Mouse (Mus musculus) erythroid progenitor cell, adult 5-6 weeks (primary cell): ENCODE measurements around the gene 2410137M14Rik. TPM values are rescaled to one million over a fixed set of nuclear protein-coding genes. Genes with fewer than 3 reads are reported as not detected.
"Not testable (repeated sequence)": the region's sequence is repeated elsewhere in the genome, so short reads cannot be mapped to it uniquely, and the experiment has no call there.

Source experiments
- ATAC-seq: replicated peaks from 2 replicates; pipeline ENCODE4 v1.8.0; 2016; ENCODE audit warnings: moderate number of reproducible peaks, mild to moderate bottlenecking, moderate TSS enrichment, inconsistent platforms; ENCODE audit not compliant: poor library complexity, low FRiP score, severe bottlenecking
- total RNA-seq, 2 experiments: library from RNA; stranded (forward) in 1 of 2; stranded (reverse) in 1 of 2; fragments of 150-400 nt in 1 of 2; fragments of 186-747, 209-891 nt in 1 of 2; gene quantifications; 2 replicates each; pipeline versions ENCODE4 v1.2.3 to v1.2.4; 2015 to 2017; ENCODE audit warnings: low replicate concordance in 2 of 2

2410137M14Rik gene
- total RNA-seq (2015; ENCODE audit: low replicate concordance), result not detected in 2 replicates
- not detected in 2 replicates for total RNA-seq (2017; ENCODE audit: low replicate concordance)

- ATAC-seq, result no peak
Measured at GRCm38 (mm10) chr17:36981221-36981813, at the start of gene 2410137M14Rik. TSS of gene 2410137M14Rik (minus strand) at chr17:36981237.

- ATAC-seq, result no peak
Measured at GRCm38 (mm10) chr17:37029162-37029561, 48.1 kb upstream of the 2410137M14Rik start.

GRCm38 (mm10) chr17:37028683-37029120 is 47.7 kb upstream of the 2410137M14Rik start:
- no peak for ATAC-seq

GRCm38 (mm10) chr17:37028212-37028611 is 47.2 kb upstream of the 2410137M14Rik start:
- no peak for ATAC-seq

- ATAC-seq, result no peak
Measured at GRCm38 (mm10) chr17:37027486-37027885, 46.4 kb upstream of the 2410137M14Rik start.

GRCm38 (mm10) chr17:37026425-37026824 is 45.4 kb upstream of the 2410137M14Rik start:
- ATAC-seq, result no peak

DNA sequence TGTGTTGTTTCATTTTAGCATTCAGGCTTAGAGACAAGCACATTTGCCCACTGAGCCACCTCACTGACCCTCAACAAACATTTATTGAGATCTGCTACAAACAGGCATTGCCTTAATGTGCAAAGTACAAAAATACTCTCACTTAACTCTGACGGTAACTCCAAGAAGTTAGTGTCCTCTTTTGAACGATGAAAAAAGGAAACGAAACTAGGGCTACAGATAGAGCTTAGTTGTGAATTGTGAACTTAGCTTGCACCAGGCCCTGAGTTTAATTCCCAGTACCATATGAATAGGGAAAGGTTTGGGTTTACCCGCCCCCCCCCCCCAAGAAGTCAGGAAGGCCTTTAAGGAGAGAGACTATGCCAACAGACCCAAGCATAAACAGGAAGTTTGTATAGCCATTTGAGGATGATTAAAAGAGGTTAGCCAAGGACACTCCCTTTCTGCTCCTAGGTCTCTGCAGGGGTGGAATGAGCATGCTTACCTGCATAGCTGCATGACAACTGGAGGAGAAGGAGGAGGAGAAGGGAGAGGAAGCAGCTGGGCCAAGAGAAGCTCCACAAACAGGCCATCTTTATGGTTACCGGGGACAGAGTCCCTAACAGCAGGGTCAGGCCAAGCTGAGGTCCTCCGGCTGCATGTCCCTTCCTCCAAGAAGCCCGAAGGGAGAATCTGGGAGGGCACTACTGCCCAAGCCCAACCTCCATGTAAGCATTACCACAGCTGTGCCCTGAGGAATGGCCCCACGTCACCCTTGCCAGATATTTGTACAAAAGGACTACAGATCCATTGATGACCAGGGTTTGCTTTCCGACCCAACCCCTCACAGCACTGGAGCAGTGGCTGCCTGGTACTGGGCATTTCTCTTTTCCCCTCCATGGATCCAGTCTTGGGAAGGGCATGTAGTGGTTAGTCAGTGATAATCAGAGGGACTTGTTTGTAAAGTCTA is 41.9 kb upstream of the 2410137M14Rik start, which contains the start of gene Mog:
Gene Mog, minus strand, starts transcription at position 771 of the 949 bp plus-strand sequence.
- ATAC-seq, result no peak

DNA sequence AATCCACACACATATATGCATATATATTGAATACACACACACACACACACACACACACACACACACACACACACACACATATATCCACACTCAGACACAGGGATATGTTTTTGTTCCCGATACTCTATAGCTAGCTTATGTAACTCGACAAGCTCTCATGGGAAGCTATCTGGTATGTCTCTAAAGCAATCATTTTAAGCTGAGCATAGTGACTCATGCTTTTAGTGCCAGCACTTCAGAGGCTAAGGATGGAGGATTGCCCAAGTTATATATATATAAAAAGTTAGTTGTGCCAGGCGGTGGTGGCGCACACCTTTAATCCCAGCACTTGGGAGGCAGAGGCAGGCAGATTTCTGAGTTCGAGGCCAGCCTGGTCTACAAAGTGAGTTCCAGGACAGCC is 38.2 kb upstream of the 2410137M14Rik start:
- ATAC-seq, result not testable (repeated sequence)

GRCm38 (mm10) chr17:37018328-37018727 is 37.3 kb upstream of the 2410137M14Rik start:
- ATAC-seq, result no peak

DNA sequence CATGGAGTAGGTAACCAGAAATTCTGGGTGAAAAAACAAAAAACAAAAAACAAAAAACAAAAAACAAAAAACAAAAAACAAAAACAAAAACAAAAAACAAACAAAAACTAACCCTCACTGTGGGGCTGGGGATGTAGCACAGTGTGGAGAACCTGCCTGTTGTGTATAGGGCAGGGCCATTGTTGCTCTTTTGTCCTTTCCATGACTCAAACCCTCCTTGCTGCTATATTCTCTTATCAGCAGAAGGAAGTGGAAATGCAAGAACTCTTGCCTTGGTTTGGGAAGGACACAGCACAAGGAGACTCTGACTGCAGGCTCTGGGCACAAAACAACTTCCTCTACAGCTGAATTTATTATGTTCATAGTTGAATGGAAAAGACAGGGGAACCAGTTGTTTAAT is 35.3 kb upstream of the 2410137M14Rik start:
- no peak for ATAC-seq

GRCm38 (mm10) chr17:37012141-37012540 is 31.1 kb upstream of the 2410137M14Rik start:
- ATAC-seq, result no peak

GRCm38 (mm10) chr17:37011719-37012118 is 30.7 kb upstream of the 2410137M14Rik start:
- no peak for ATAC-seq

GRCm38 (mm10) chr17:37009460-37010042 is 28.5 kb upstream of the 2410137M14Rik start:
- no peak for ATAC-seq

DNA sequence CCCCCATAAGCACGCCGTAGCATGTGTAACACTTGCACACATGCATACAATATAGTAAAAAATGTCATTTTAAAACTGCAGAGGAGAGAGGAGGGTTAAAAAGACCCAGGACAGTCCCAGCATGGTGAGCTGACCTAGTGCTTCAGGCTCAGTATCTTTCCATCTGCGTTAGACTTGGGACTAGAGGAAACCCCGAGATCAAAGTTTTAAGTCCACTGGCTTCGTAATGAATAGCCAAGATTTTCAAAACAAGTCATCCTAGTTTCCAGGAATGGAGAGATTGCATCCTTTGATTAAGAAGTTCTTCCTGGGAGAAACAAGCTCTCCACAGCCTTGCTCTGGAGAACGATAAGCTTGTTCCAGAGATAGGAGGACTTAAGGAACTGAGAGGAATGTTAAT is 27.1 kb upstream of the 2410137M14Rik start:
- ATAC-seq, result no peak

DNA sequence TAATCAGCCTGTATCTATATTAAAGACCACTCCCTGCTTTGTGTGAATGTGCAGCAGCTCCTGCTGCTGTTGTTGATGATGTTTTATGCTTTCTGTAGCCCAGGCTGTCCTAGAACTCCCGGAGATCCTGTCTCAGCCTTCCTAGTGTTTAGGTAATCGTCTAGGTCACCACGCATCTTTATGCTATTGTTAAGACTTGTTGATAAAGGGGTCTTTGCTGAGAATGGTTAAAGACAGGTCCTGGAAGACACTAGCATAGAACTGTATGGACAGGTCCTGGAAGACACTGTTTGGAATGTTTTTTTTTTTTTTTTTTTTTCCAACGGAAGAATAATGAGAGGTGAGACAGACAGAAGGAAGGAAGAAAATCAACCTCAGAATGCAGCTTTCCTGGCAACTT is 22.3 kb upstream of the 2410137M14Rik start:
- ATAC-seq, result no peak

DNA sequence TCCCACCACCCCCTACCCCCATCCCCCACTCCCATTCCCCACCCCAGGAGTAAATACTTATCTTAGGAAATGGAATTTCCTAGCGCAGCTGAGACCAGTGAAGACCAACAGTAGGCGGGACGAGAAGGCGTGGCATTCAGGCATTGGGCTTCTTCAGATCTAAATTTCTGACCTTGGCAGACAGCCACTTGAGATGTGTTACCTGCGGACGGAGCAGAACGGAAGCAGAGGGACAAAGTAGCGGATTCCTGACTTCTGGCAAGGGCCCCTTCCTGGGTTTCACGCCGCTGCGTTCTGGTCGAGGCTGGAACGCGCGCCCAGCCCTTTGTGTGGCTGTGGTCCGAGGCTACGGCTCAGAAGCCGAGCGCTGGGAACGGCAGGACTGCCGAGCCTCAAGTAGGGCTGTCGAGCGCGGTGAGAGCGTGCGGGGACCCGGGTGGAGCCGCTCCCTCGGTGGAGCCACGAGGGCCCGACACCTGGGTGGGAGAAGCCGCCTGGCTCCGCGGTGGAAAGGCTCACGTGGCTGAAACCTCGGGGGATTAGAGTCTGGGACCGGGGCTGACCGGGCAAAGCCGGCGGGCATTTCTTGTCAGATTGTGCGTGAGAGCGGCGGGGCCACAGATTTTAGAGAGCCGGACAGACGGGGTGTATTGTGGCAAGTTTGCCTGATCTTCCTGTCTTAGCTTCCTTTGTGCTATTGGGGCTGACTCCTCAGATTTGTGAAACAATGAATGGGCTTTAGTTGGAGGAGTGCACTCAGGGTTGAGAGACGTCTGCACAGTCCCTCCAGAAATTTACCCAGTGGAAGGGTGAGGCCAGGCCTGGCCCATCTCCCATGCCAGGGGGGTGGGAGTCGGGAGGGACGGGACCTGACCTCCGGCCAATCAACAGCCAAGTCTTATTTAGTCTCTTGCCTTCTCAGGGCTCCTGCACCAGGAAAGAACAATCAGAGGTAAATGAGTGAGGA is 21.6 kb upstream of the 2410137M14Rik start:
- ATAC-seq, result no peak

- ATAC-seq, result no peak
Measured at GRCm38 (mm10) chr17:37000863-37001262, 19.8 kb upstream of the 2410137M14Rik start, which contains the start of gene Zfp57. TSS of gene Zfp57 (plus strand) at chr17:37001163.

DNA sequence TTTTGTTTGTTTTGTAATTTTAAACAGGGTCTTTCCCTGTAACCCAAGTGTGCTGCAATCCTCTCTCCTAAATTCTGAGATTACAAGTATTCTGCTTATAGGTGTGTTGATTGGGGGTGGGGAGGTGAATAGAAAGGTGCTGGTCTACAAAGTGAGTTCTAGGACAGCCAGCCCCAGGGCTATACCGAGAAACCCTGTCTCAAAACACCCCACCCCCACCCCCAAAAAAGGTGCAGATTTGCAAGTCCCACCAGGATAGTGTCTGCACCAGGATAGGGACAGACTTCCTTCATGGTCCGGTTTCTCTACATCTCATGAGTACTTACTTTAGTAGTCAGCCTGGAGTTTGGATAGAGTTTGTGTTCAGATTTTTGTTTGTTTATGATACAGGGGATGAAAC is 17.4 kb upstream of the 2410137M14Rik start:
- no peak for ATAC-seq

DNA sequence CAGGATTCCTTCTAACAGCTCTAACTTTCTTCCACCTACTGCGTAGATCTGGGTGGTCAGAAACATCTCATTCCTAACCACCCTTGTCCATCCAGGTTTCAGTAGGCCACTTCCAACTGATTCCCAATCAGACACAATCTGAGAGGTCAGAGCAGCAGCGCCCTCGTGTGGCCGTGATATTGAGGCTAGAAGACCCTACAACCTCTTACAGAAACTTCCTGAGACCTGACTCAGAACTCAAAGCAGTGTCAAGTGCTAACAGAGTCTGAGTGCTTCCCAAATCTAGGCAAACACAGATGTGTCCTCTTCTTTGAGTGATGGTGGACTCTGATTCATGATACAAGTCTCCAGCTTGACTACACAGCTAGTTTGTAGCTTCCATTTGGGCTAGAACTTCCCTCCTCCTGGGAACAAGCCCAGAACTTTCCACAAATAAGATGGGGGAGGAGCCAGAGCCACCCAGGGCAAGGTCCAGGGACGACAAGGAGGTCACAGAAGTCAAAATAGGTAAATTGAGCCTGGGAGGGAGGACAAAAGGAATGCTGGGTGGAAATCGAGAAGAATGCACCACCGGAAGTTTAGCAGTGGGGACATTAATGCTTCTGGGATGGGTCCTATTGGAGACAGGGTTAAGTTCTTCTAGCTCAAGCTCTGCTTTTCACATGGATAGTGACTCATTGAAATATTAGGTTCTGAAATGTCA is 16.1 kb upstream of the 2410137M14Rik start:
- no peak for ATAC-seq
